9 mouse cellular contexts compared by ENCODE assay signal in genomic region chr5:130623206-130623605, GRCm38 (mm10).
DNase-seq lines count a peak whose midpoint lies in the region; ATAC-seq lines count a peak whose summit lies in the region.
"Had no signal": no experiment of that assay in that cellular context is flagged by ENCODE, and none has a peak within 500 bp of the region (broad histone marks: within the 10 kb centered on the region; RNA-seq: fewer than 3 reads in every experiment).

No protein-coding gene starts in this region.

- WGBS in hindbrain, embryonic 13.5 days: 40% methylated on average over 5 of the region's 5 CpGs
- WGBS in limb, embryonic 12.5 days: 6% methylated on average over 5 of the region's 5 CpGs

- H3K9ac ChIP-seq in hindbrain, embryonic 13.5 days: no peak overlapping the region
- no peak overlapping the region for H3K9ac ChIP-seq in limb, embryonic 12.5 days (replicated peaks)

- H3K27me3 ChIP-seq in hindbrain, embryonic 13.5 days: no peaks in the 10 kb centered on the region
- H3K27me3 ChIP-seq in limb, embryonic 12.5 days: no peaks in the 10 kb centered on the region

- peak; percentile 27 for DNase-seq in layer of hippocampus, adult 11-12 months (ENCODE audit: low spot score)
- DNase-seq in layer of hippocampus, adult 9-10 months (ENCODE audit: low spot score): no peak
- DNase-seq in cerebellum, adult 9-10 months: peak; percentile 95
- peak; percentile 76 for DNase-seq in gastrocnemius, adult 18-20 months (ENCODE audit: low spot score)
- peak; percentile 21 for DNase-seq in ovary, postnatal 36 days (ENCODE audit: low spot score)
- DNase-seq in c-Kit-positive CD71-positive TER-119-positive erythroid progenitor cells, embryonic 14.5 days (ENCODE audit: low spot score): no peak

- ATAC-seq in hindbrain, embryonic 13.5 days (ENCODE audit: low FRiP score): peak; percentile 39; the same call in 1 of the 2 replicates
- peak; percentile 93 for ATAC-seq in limb, embryonic 12.5 days (ENCODE audit: insufficient number of reproducible peaks, insufficient read depth, low FRiP score, low TSS enrichment, low read depth)

- H3K4me1 ChIP-seq in hindbrain, embryonic 13.5 days (replicated peaks): peaks cover 10% of the 10 kb centered on the region
- H3K4me1 ChIP-seq in limb, embryonic 12.5 days (replicated peaks): peaks cover 26% of the 10 kb centered on the region

- peak overlapping the region; percentile 13 for H3K27ac ChIP-seq in hindbrain, embryonic 13.5 days
- peak overlapping the region; percentile 69 for H3K27ac ChIP-seq in limb, embryonic 12.5 days

- no peak overlapping the region for H3K4me2 ChIP-seq in hindbrain, embryonic 13.5 days
- no peak overlapping the region for H3K4me2 ChIP-seq in limb, embryonic 12.5 days

- no peak overlapping the region for H3K4me3 ChIP-seq in hindbrain, embryonic 13.5 days
- H3K4me3 ChIP-seq in limb, embryonic 12.5 days (replicated peaks): no peak overlapping the region
- H3K4me3 ChIP-seq: erythroblast, embryonic 14.5 days had no signal

- no peaks in the 10 kb centered on the region for H3K9me3 ChIP-seq in hindbrain, embryonic 13.5 days
- peaks cover 4% of the 10 kb centered on the region; the same call in 1 of the 2 replicates for H3K9me3 ChIP-seq in limb, embryonic 12.5 days

- no peaks in the 10 kb centered on the region for H3K36me3 ChIP-seq in hindbrain, embryonic 13.5 days
- H3K36me3 ChIP-seq in limb, embryonic 12.5 days: no peaks in the 10 kb centered on the region

Comparison
In these comparisons a context has a peak if more than half of its experiments do, and no peak if none do; other contexts are left out.
1. DNase-seq: peak in layer of hippocampus, adult 11-12 months (single experiment), cerebellum, adult 9-10 months (single experiment), gastrocnemius, adult 18-20 months (single experiment) and ovary, postnatal 36 days (single experiment); none in layer of hippocampus, adult 9-10 months (single experiment) and c-Kit-positive CD71-positive TER-119-positive erythroid progenitor cells, embryonic 14.5 days (single experiment).